Mouse (Mus musculus): ENCODE results near the gene Gm128.
A peak's percentile ranks its signal among the peaks of the same experiment; 100 is the strongest.
"Not testable (repeated sequence)": the region's sequence is repeated elsewhere in the genome, so short reads cannot be mapped to it uniquely, and the experiment has no call there.

Gene Gm128

GRCm38 (mm10) chr3:95231298-95232221, 9.8 kb downstream of the Gm128 start, which contains the start of gene Mllt11:
Mllt11 (minus strand) TSS chr3:95232171.
- DNase-seq (ENCODE audit: low read depth, low spot score) = peak; percentile 70

GRCm38 (mm10) chr3:95230495-95231297, 10.7 kb downstream of the Gm128 start:
- no peak for DNase-seq (ENCODE audit: low read depth, low spot score)

- peak; percentile 31 for DNase-seq (ENCODE audit: low read depth, low spot score)
Observed at GRCm38 (mm10) chr3:95229781-95230494, 11.5 kb downstream of the Gm128 start.

- DNase-seq (ENCODE audit: low read depth, low spot score) = peak; percentile 47
Observed at GRCm38 (mm10) chr3:95228894-95229780, 12.3 kb downstream of the Gm128 start.

GRCm38 (mm10) chr3:95228148-95228893, 13.1 kb downstream of the Gm128 start, which contains the start of gene Cdc42se1:
Cdc42se1 (plus strand) TSS chr3:95228732.
- peak; percentile 92 for DNase-seq (ENCODE audit: low read depth, low spot score)

- DNase-seq (ENCODE audit: low read depth, low spot score) = no peak
Observed at GRCm38 (mm10) chr3:95227214-95227613, 14.2 kb downstream of the Gm128 start.

GRCm38 (mm10) chr3:95224295-95224694, 17.1 kb downstream of the Gm128 start:
- DNase-seq (ENCODE audit: low read depth, low spot score) = no peak

- peak; percentile 32 for DNase-seq (ENCODE audit: low read depth, low spot score)
Observed at GRCm38 (mm10) chr3:95223041-95223440, 18.4 kb downstream of the Gm128 start.

- no peak for DNase-seq (ENCODE audit: low read depth, low spot score)
Observed at GRCm38 (mm10) chr3:95218466-95219137, 22.8 kb downstream of the Gm128 start.

GRCm38 (mm10) chr3:95217255-95218134, 23.9 kb downstream of the Gm128 start, which contains the start of gene Gabpb2:
Gabpb2 (minus strand) TSS chr3:95217916.
- DNase-seq (ENCODE audit: low read depth, low spot score) = peak; percentile 94

- no peak for DNase-seq (ENCODE audit: low read depth, low spot score)
Observed at GRCm38 (mm10) chr3:95216655-95217254, 24.6 kb downstream of the Gm128 start.

GRCm38 (mm10) chr3:95213609-95213975, 27.8 kb downstream of the Gm128 start:
- no peak for DNase-seq (ENCODE audit: low read depth, low spot score)

GRCm38 (mm10) chr3:95212889-95213608, 28.3 kb downstream of the Gm128 start:
- not testable (repeated sequence) for DNase-seq (ENCODE audit: low read depth, low spot score)

GRCm38 (mm10) chr3:95210585-95210984, 30.8 kb downstream of the Gm128 start:
- peak; percentile 24 for DNase-seq (ENCODE audit: low read depth, low spot score)

- no peak for DNase-seq (ENCODE audit: low read depth, low spot score)
Observed at GRCm38 (mm10) chr3:95208286-95208685, 33.1 kb downstream of the Gm128 start.

- DNase-seq (ENCODE audit: low read depth, low spot score) = no peak
Observed at GRCm38 (mm10) chr3:95203880-95204279, 37.5 kb downstream of the Gm128 start.

- DNase-seq (ENCODE audit: low read depth, low spot score) = no peak
Observed at GRCm38 (mm10) chr3:95200562-95200961, 40.8 kb downstream of the Gm128 start.

Measured in CD4-positive, CD25-positive, alpha-beta regulatory T cell, adult 2 months (primary cell).